Mouse (Mus musculus) myocyte (in vitro differentiated cells): ENCODE data around the gene Bves. TPM values are rescaled to one million over a fixed set of nuclear protein-coding genes. Genes with fewer than 3 reads are reported as not detected.
"Not testable (repeated sequence)": the region's sequence is repeated elsewhere in the genome, so short reads cannot be mapped to it uniquely, and the experiment has no call there.

Experiments used
- H3K27me3 ChIP-seq: one replicate; pipeline ENCODE4 v1.6.1; 2011; ENCODE audit not compliant: control insufficient read depth, insufficient read depth, insufficient read length
- H3K36me3 ChIP-seq: one replicate; pipeline ENCODE4 v1.6.1; 2011; ENCODE audit not compliant: control insufficient read depth, insufficient read depth
- H3K4me2 ChIP-seq: one replicate; pipeline ENCODE4 v1.6.1; 2011; ENCODE audit warnings: low read depth, control low read depth
- H3K4me3 ChIP-seq: one replicate; pipeline ENCODE4 v1.5.1; 2011; ENCODE audit warnings: mild to moderate bottlenecking, control low read depth, moderate library complexity
- H3K79me2 ChIP-seq: one replicate; pipeline ENCODE4 v1.6.1; 2011; ENCODE audit not compliant: control insufficient read depth, insufficient read depth
- H3ac ChIP-seq: one replicate; pipeline ENCODE4 v1.6.1; 2011; ENCODE audit not compliant: control insufficient read depth, insufficient read length
- CEBPB ChIP-seq: IDR thresholded peaks from 2 replicates; pipeline ENCODE4 v1.6.1; 2011; ENCODE audit warnings: mild to moderate bottlenecking, moderate library complexity; ENCODE audit not compliant: poor library complexity, insufficient read depth, severe bottlenecking
- E2F4 ChIP-seq: IDR thresholded peaks from one replicate; pipeline ENCODE4 v1.6.1; 2011; ENCODE audit warnings: mild to moderate bottlenecking, control low read depth, moderate library complexity; ENCODE audit not compliant: insufficient read depth
- MAX ChIP-seq: IDR thresholded peaks from one replicate; pipeline ENCODE4 v1.6.1; 2011; ENCODE audit warnings: low read depth, mild to moderate bottlenecking, control low read depth
- MYOD1 ChIP-seq, 3 experiments: IDR thresholded peaks; one replicate each; pipeline ENCODE4 v1.6.1; 2011; ENCODE audit warnings: control low read depth in 2 of 3, low read depth in 2 of 3, mild to moderate bottlenecking in 2 of 3, moderate library complexity in 1 of 3; ENCODE audit not compliant: insufficient read length in 2 of 3, control insufficient read depth in 1 of 3
- MYOG ChIP-seq, 3 experiments: IDR thresholded peaks; one replicate each; pipeline ENCODE4 v1.6.1; 2011; ENCODE audit warnings: control low read depth in 2 of 3, low read depth in 2 of 3, mild to moderate bottlenecking in 2 of 3; ENCODE audit not compliant: insufficient read length in 2 of 3, control insufficient read depth in 1 of 3, insufficient read depth in 1 of 3
- POLR2A ChIP-seq: IDR thresholded peaks from one replicate; pipeline ENCODE4 v1.6.1; 2011; ENCODE audit warnings: low read depth, mild to moderate bottlenecking, control low read depth, moderate library complexity; ENCODE audit not compliant: insufficient read length
- POLR2AphosphoS2 ChIP-seq: IDR thresholded peaks from one replicate; pipeline ENCODE4 v1.6.1; 2011; ENCODE audit warnings: low read depth, control low read depth; ENCODE audit not compliant: insufficient read length
- SRF ChIP-seq: IDR thresholded peaks from one replicate; pipeline ENCODE4 v1.6.1; 2011; ENCODE audit warnings: low read depth; ENCODE audit not compliant: control insufficient read depth, insufficient read length
- TCF12 ChIP-seq: IDR thresholded peaks from one replicate; pipeline ENCODE4 v1.6.1; 2011; ENCODE audit warnings: mild to moderate bottlenecking, control low read depth; ENCODE audit not compliant: poor library complexity, insufficient read depth, severe bottlenecking
- USF1 ChIP-seq: IDR thresholded peaks from one replicate; pipeline ENCODE4 v1.6.1; 2011; ENCODE audit warnings: low read depth, mild to moderate bottlenecking, control low read depth, moderate library complexity
- polyA plus RNA-seq: library from polyadenylated mRNA; unstranded; fragments of >200 nt; fragmentation: generic; extraction: Trizol; gene quantifications from one replicate; pipeline ENCODE4 v1.2.1, GENCODE M21; 2012; ENCODE audit warnings: missing spikeins

Bves gene
- 35.3 TPM for polyA plus RNA-seq

DNA sequence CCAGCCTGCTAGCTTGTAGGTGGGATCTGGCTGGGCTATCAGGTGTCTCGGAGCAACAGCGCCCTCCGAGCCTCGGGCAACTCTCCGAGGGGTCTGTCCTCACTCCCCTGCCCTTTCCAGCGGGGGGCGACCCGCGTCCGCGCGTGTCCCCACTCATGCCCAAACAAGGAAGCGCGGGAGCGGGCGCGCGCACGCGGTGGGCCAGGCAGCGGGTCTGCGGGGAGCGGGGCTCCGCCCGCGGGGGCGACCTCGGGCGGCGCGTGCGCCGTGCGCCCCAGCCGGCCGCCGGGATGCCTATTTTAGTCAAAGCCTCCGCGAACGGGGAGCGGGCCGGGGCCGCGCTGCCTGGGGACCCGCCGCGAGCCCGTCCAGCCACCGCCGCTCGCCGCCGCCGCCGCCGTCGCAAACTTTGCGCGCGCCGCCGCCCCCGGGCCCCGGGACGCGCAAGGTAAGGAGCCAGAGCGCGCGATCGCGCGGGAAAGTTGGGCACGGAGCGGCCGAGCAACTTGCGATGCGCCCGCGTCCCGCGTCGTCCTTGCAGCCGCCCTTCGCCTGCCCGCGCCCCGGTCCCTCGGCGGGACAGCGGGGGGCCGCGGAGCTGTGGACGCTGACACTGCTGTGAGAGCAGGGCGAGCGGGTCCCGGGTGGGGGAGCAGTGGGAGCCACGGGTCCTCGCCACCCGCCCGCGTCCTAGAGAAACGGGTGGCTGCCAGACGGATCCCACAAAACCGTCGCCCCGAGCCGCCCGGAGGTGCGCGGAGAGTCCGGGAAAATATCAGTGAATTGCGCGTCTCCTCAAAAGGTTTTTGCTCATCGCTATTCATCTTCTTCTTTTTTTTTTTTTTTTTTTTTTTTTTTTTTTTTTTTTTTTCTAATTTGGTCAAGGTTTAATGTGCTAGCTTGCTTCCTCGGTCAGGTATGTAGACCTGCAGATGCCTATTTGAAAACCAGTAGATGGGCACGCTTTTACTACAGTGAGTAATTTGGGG is at the start of gene Bves:
TSS of gene Bves (plus strand) at position 339 of the 989 bp plus-strand sequence.
- H3ac ChIP-seq: peak within 1 kb of the TSS; percentile 67
- H3K4me2 ChIP-seq: peak within 1 kb of the TSS; percentile 95
- TF ChIP-seq E2F4: no peak
- TF ChIP-seq USF1: no peak
- peak; percentile 26 for TF ChIP-seq POLR2AphosphoS2
- TF ChIP-seq MAX: no peak
- TF ChIP-seq SRF: peak; percentile 91
- peak in 1 of 3 experiments; percentile 32 for TF ChIP-seq MYOG (IDR thresholded peaks at IDR 0.05; ENCODE audit: control insufficient read depth in 1 of 3, insufficient read depth in 1 of 3, insufficient read length in 2 of 3, low read depth in 2 of 3)
- peak; percentile 44 for TF ChIP-seq POLR2A
- no peak for TF ChIP-seq CEBPB
- peaks cover 34% of the 10 kb centered on the region for H3K79me2 ChIP-seq
- H3K27me3 ChIP-seq: no peaks in the 10 kb centered on the region
- H3K4me3 ChIP-seq: peak within 1 kb of the TSS; percentile 37
- H3K36me3 ChIP-seq: peaks cover 15% of the 10 kb centered on the region

GRCm38 (mm10) chr10:45288351-45288750 is 47.2 kb upstream of the Bves start:
- TF ChIP-seq MYOG (IDR thresholded peaks at IDR 0.05; ENCODE audit: control insufficient read depth in 1 of 3, insufficient read depth in 1 of 3, insufficient read length in 2 of 3, low read depth in 2 of 3): no peak
- no peak for TF ChIP-seq POLR2A
- H3ac ChIP-seq: no peak overlapping the region
- peak overlapping the region; percentile 97 for H3K4me2 ChIP-seq
- H3K79me2 ChIP-seq: peaks cover 48% of the 10 kb centered on the region
- no peaks in the 10 kb centered on the region for H3K27me3 ChIP-seq
- H3K4me3 ChIP-seq: peak overlapping the region; percentile 69
- no peaks in the 10 kb centered on the region for H3K36me3 ChIP-seq

DNA sequence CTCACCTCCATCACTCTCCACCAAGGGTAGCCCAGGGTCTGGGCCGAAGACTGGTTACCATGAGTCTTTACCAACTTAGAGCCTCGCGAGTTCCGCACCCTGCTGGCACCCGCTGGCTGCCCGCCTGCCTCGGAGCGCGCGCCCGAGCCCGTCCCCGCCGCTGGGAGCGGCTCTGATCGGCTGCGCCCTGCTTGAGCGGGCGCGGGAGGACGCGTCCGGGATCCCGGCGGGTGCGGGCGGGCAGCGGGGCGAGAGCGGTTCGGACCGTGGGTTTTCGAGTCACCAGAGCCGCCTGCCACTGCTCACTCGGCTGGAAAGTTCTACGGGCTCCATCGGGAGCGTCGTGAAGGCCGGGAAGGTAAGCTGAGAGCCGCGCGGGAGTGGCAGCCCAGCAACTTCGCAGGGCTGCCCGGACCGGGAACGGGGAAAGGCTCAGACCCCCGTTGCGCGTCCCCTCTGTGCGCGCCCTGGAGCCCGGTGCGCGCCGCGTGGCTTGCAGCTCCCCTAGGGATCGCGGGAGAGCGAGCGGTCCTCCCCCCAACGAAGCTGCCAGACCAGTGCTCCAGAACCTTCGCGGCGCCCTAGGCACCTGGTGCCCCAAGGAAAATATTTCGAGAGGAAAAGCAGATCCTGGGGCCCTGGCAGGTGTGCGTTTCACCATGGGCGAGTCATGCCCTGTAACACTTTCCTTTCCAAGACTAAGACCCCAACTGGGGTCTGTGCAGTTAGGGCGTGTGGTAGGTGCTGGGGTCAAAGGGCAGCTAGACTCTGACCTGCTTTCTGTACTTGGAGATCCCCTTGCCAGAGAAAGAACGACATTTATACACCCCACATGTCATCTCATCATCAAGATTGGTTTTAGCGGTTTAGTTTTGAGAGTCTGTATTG is 46.1 kb upstream of the Bves start:
- Histone ChIP-seq H3K79me2 (peaks cover 59% of the 10 kb centered on the region), H3K4me3 (peak overlapping the region; percentile 69)
- 0 out of 2 replicates have a peak, but pooled peaks have one; percentile 2 for TF ChIP-seq CEBPB
- TF ChIP-seq MYOD1 (IDR thresholded peaks at IDR 0.05; ENCODE audit: control insufficient read depth in 1 of 3, insufficient read length in 2 of 3, low read depth in 2 of 3): no peak
- TF ChIP-seq MAX: no peak
- TF ChIP-seq SRF: no peak
- TF ChIP-seq POLR2A: peak; percentile 82
- TF ChIP-seq MYOG (IDR thresholded peaks at IDR 0.05; ENCODE audit: control insufficient read depth in 1 of 3, insufficient read depth in 1 of 3, insufficient read length in 2 of 3, low read depth in 2 of 3): peak in 1 of 3 experiments; percentile 26

GRCm38 (mm10) chr10:45290618-45291017 is 45.0 kb upstream of the Bves start:
- Histone ChIP-seq H3K27me3 (no peaks in the 10 kb centered on the region), H3ac (no peak overlapping the region), H3K4me3 (peak overlapping the region; percentile 69), H3K4me2 (peak overlapping the region; percentile 78), H3K36me3 (no peaks in the 10 kb centered on the region), H3K79me2 (peaks cover 70% of the 10 kb centered on the region)
- TF ChIP-seq USF1: peak; percentile 86
- no peak for TF ChIP-seq TCF12

More for the DNA sequence above, 46.1 kb upstream of the Bves start:
- no peaks in the 10 kb centered on the region for H3K36me3 ChIP-seq
- H3ac ChIP-seq: peak overlapping the region; percentile 23
- H3K4me2 ChIP-seq: peak overlapping the region; percentile 97
- H3K27me3 ChIP-seq: no peaks in the 10 kb centered on the region

- not testable (repeated sequence) for H3K36me3 ChIP-seq, H3K27me3 ChIP-seq, H3ac ChIP-seq, H3K4me3 ChIP-seq
- peaks cover 85% of the 10 kb centered on the region for H3K79me2 ChIP-seq
- peak; percentile 16 for TF ChIP-seq POLR2A
- peak overlapping the region; percentile 78 for H3K4me2 ChIP-seq
Observed at GRCm38 (mm10) chr10:45292159-45292558, 43.4 kb upstream of the Bves start.
